Comparison of ENCODE assay signal across 23 mouse cellular contexts in genomic region chr17:86435984-86436383, GRCm38 (mm10).
A peak's percentile ranks its signal among the peaks of the same experiment; 100 is the strongest.
DNase-seq lines count a peak whose midpoint lies in the region; ATAC-seq and TF ChIP-seq lines count a peak whose summit lies in the region.
"Had no signal": no experiment of that assay in that cellular context is flagged by ENCODE, and none has a peak within 500 bp of the region (broad histone marks: within the 10 kb centered on the region; RNA-seq: fewer than 3 reads in every experiment).

No protein-coding gene starts in this region.

- DNase-seq in embryonic facial prominence, embryonic 10.5 days (ENCODE audit: low spot score): no peak
- no peak for DNase-seq in heart, adult 11 months
- DNase-seq in midbrain, embryonic 14.5 days: no peak
- DNase-seq in left cerebral cortex, postnatal 10 days (ENCODE audit: extremely low spot score in 1 of 2, low spot score in 2 of 2): no peak
- DNase-seq: adrenal gland, postnatal 36 days; cerebellum, adult 11 months; cerebellum, postnatal 14 days; gastrocnemius, postnatal 10 days; kidney, adult 18-20 months; kidney, postnatal 4 days; retina, postnatal 1 day had no signal

- H3K4me3 ChIP-seq in embryonic facial prominence, embryonic 12.5 days: no peak overlapping the region
- no peak overlapping the region for H3K4me3 ChIP-seq in embryonic facial prominence, embryonic 10.5 days
- H3K4me3 ChIP-seq in heart, embryonic 16.5 days (ENCODE audit: low read length): no peak overlapping the region
- H3K4me3 ChIP-seq in midbrain, embryonic 13.5 days (replicated peaks): no peak overlapping the region
- H3K4me3 ChIP-seq in midbrain, embryonic 14.5 days (replicated peaks; ENCODE audit: low read depth, low read length): no peak overlapping the region
- no peak overlapping the region for H3K4me3 ChIP-seq in olfactory bulb, adult 2 months (ENCODE audit: insufficient read depth, low read depth, low read length)
- H3K4me3 ChIP-seq: embryonic facial prominence, embryonic 15.5 days; forebrain, embryonic 15.5 days; hindbrain, embryonic 10.5 days; limb, embryonic 15.5 days; lung, embryonic 15.5 days; neural tube, embryonic 12.5 days had no signal

- no peaks in the 10 kb centered on the region for H3K36me3 ChIP-seq in embryonic facial prominence, embryonic 12.5 days
- no peaks in the 10 kb centered on the region for H3K36me3 ChIP-seq in embryonic facial prominence, embryonic 10.5 days (replicated peaks)
- no peaks in the 10 kb centered on the region for H3K36me3 ChIP-seq in heart, embryonic 16.5 days (ENCODE audit: control insufficient read depth, insufficient read depth)
- no peaks in the 10 kb centered on the region for H3K36me3 ChIP-seq in midbrain, embryonic 13.5 days
- H3K36me3 ChIP-seq in midbrain, embryonic 14.5 days (ENCODE audit: control insufficient read depth, insufficient read depth, low read length): no peaks in the 10 kb centered on the region
- H3K36me3 ChIP-seq: embryonic facial prominence, embryonic 15.5 days; forebrain, embryonic 15.5 days; hindbrain, embryonic 10.5 days; limb, embryonic 15.5 days; lung, embryonic 15.5 days; neural tube, embryonic 12.5 days had no signal

- no peak for TF ChIP-seq CTCF in olfactory bulb, adult 2 months (IDR thresholded peaks at IDR 0.05; ENCODE audit: insufficient read depth, low read depth, low read length)

- no peak overlapping the region for H3K4me2 ChIP-seq in embryonic facial prominence, embryonic 12.5 days (replicated peaks)
- H3K4me2 ChIP-seq in heart, embryonic 16.5 days (ENCODE audit: low read depth, low read length): no peak overlapping the region
- H3K4me2 ChIP-seq in midbrain, embryonic 13.5 days (replicated peaks): no peak overlapping the region
- no peak overlapping the region for H3K4me2 ChIP-seq in midbrain, embryonic 14.5 days (ENCODE audit: low read length)
- H3K4me2 ChIP-seq: embryonic facial prominence, embryonic 15.5 days; forebrain, embryonic 15.5 days; limb, embryonic 15.5 days; lung, embryonic 15.5 days; neural tube, embryonic 12.5 days had no signal

- H3K9me3 ChIP-seq in embryonic facial prominence, embryonic 12.5 days: no peaks in the 10 kb centered on the region
- H3K9me3 ChIP-seq in embryonic facial prominence, embryonic 10.5 days: no peaks in the 10 kb centered on the region
- H3K9me3 ChIP-seq in heart, embryonic 16.5 days (replicated peaks; ENCODE audit: control insufficient read depth, low read length): peaks cover 6% of the 10 kb centered on the region; the same call in 1 of the 2 replicates
- H3K9me3 ChIP-seq in midbrain, embryonic 13.5 days: no peaks in the 10 kb centered on the region
- no peaks in the 10 kb centered on the region for H3K9me3 ChIP-seq in midbrain, embryonic 14.5 days (ENCODE audit: control insufficient read depth, low read length)
- H3K9me3 ChIP-seq: embryonic facial prominence, embryonic 15.5 days; forebrain, embryonic 15.5 days; limb, embryonic 15.5 days; lung, embryonic 15.5 days; neural tube, embryonic 12.5 days had no signal

- no peak for TF ChIP-seq POLR2A in olfactory bulb, adult 2 months (IDR thresholded peaks at IDR 0.05; ENCODE audit: insufficient read depth, low read depth, low read length)

- no peak overlapping the region for H3K9ac ChIP-seq in embryonic facial prominence, embryonic 12.5 days
- H3K9ac ChIP-seq in heart, embryonic 16.5 days (ENCODE audit: low read length): no peak overlapping the region
- H3K9ac ChIP-seq in midbrain, embryonic 13.5 days (replicated peaks): no peak overlapping the region
- no peak overlapping the region for H3K9ac ChIP-seq in midbrain, embryonic 14.5 days (replicated peaks; ENCODE audit: low read length)
- H3K9ac ChIP-seq: embryonic facial prominence, embryonic 15.5 days; forebrain, embryonic 15.5 days; limb, embryonic 15.5 days; liver, embryonic 14.5 days; lung, embryonic 15.5 days; neural tube, embryonic 12.5 days had no signal

- 97% methylated on average over 2 of the region's 2 CpGs for WGBS in embryonic facial prominence, embryonic 12.5 days
- 94% methylated on average over 2 of the region's 2 CpGs for WGBS in embryonic facial prominence, embryonic 10.5 days
- WGBS in heart, embryonic 16.5 days: 98% methylated on average over 2 of the region's 2 CpGs
- 93% methylated on average over 2 of the region's 2 CpGs for WGBS in midbrain, embryonic 13.5 days
- WGBS in midbrain, embryonic 14.5 days: 100% methylated on average over 2 of the region's 2 CpGs
- 98% methylated on average over 2 of the region's 2 CpGs for WGBS in olfactory bulb, adult 2 months

- 0 out of 2 replicates have a peak, but pooled peaks cover 3% of the 10 kb centered on the region for H3K4me1 ChIP-seq in embryonic facial prominence, embryonic 12.5 days
- no peaks in the 10 kb centered on the region for H3K4me1 ChIP-seq in embryonic facial prominence, embryonic 10.5 days
- peaks cover 53% of the 10 kb centered on the region for H3K4me1 ChIP-seq in heart, embryonic 16.5 days (ENCODE audit: control insufficient read depth, insufficient read depth, low read length)
- H3K4me1 ChIP-seq in midbrain, embryonic 13.5 days (replicated peaks): no peaks in the 10 kb centered on the region
- no peaks in the 10 kb centered on the region for H3K4me1 ChIP-seq in midbrain, embryonic 14.5 days (ENCODE audit: control insufficient read depth, insufficient read depth, low read length)
- H3K4me1 ChIP-seq in olfactory bulb, adult 2 months (ENCODE audit: control insufficient read depth, insufficient read depth, low read length): peaks cover 30% of the 10 kb centered on the region
- H3K4me1 ChIP-seq: limb, embryonic 15.5 days; neural tube, embryonic 12.5 days had no signal

- 0 out of 2 replicates have a peak, but pooled peaks have one; percentile 47 for ATAC-seq in embryonic facial prominence, embryonic 12.5 days (ENCODE audit: insufficient number of reproducible peaks, insufficient read depth, low FRiP score, low TSS enrichment)
- no peak for ATAC-seq in heart, embryonic 16.5 days (replicated peaks; ENCODE audit: extremely low read depth, insufficient read depth, low FRiP score)
- peak; percentile 53; the same call in 1 of the 2 replicates for ATAC-seq in midbrain, embryonic 13.5 days
- no peak for ATAC-seq in midbrain, embryonic 14.5 days (ENCODE audit: low FRiP score, low TSS enrichment)
- ATAC-seq: forebrain, embryonic 15.5 days; inflammation-experienced regulatory T-cells, adult 6 months had no signal

- no peak overlapping the region for H3K27ac ChIP-seq in embryonic facial prominence, embryonic 12.5 days
- H3K27ac ChIP-seq in embryonic facial prominence, embryonic 10.5 days (replicated peaks): no peak overlapping the region
- H3K27ac ChIP-seq in heart, embryonic 16.5 days (ENCODE audit: low read length): peak overlapping the region; percentile 59; the same call in 1 of the 2 replicates
- H3K27ac ChIP-seq in midbrain, embryonic 13.5 days: no peak overlapping the region
- no peak overlapping the region for H3K27ac ChIP-seq in midbrain, embryonic 14.5 days (replicated peaks; ENCODE audit: low read depth, low read length)
- H3K27ac ChIP-seq in olfactory bulb, adult 2 months (ENCODE audit: insufficient read depth, low read depth, low read length): peak overlapping the region; percentile 89
- H3K27ac ChIP-seq: embryonic facial prominence, embryonic 15.5 days; forebrain, embryonic 15.5 days; hindbrain, embryonic 10.5 days; limb, embryonic 15.5 days; liver, embryonic 14.5 days; lung, embryonic 15.5 days; neural tube, embryonic 12.5 days had no signal

- no peaks in the 10 kb centered on the region for H3K27me3 ChIP-seq in embryonic facial prominence, embryonic 12.5 days
- no peaks in the 10 kb centered on the region for H3K27me3 ChIP-seq in embryonic facial prominence, embryonic 10.5 days (replicated peaks; ENCODE audit: low read depth, poor library complexity, severe bottlenecking)
- no peaks in the 10 kb centered on the region for H3K27me3 ChIP-seq in heart, embryonic 16.5 days (ENCODE audit: control insufficient read depth, insufficient read depth, low read length)
- H3K27me3 ChIP-seq in midbrain, embryonic 13.5 days: no peaks in the 10 kb centered on the region
- no peaks in the 10 kb centered on the region for H3K27me3 ChIP-seq in midbrain, embryonic 14.5 days (ENCODE audit: control insufficient read depth, insufficient read depth, low read length)
- H3K27me3 ChIP-seq: embryonic facial prominence, embryonic 15.5 days; forebrain, embryonic 15.5 days; limb, embryonic 15.5 days; lung, embryonic 15.5 days; neural tube, embryonic 12.5 days had no signal

- intact Hi-C loops in left cerebral cortex, postnatal 10 days (cut with DNase I): no loop called here

Comparison
In these comparisons a context has a peak if more than half of its experiments do, and no peak if none do; other contexts are left out.
1. ATAC-seq: peak in embryonic facial prominence, embryonic 12.5 days (single experiment) and midbrain, embryonic 13.5 days (single experiment); none in heart, embryonic 16.5 days (single experiment) and midbrain, embryonic 14.5 days (single experiment).
2. H3K27ac ChIP-seq: peak in heart, embryonic 16.5 days (single experiment) and olfactory bulb, adult 2 months (single experiment); none in embryonic facial prominence, embryonic 12.5 days (single experiment), embryonic facial prominence, embryonic 10.5 days (single experiment), midbrain, embryonic 13.5 days (single experiment) and midbrain, embryonic 14.5 days (single experiment).